Mouse (Mus musculus) gastrocnemius, postnatal 4 days (tissue): ENCODE results near the gene Spout1. TPM values are rescaled to one million over a fixed set of nuclear protein-coding genes. Genes with fewer than 3 reads are reported as not detected.

ENCODE experiments used
- DNase-seq, 2 experiments: peaks; one replicate each; pipeline ENCODE4 v3.0.0; 2021 to 2022; ENCODE audit warnings: low spot score in 2 of 2, mixed read lengths in 2 of 2
- long read RNA-seq, 2 experiments: library from polyadenylated mRNA; stranded (forward); transcript quantifications; one replicate each; pipeline ENCODE4 v2.0.0; 2021
- total RNA-seq, 2 experiments: library from RNA; stranded (reverse); gene quantifications; 2 replicates each; pipeline ENCODE4 v1.2.3; 2021

Spout1 gene
- 10 to 100 TPM; 11.9 to 13.6 TPM for total RNA-seq
- long read RNA-seq, experiment 1, transcript Spout1-201 (12 exons, 1,805 nt) = major isoform, 10 of 18 reads
- long read RNA-seq, experiment 1, partial matches to known transcripts = 2 of 18 reads
- long read RNA-seq, experiment 1, other reads (novel, unspliced or antisense) = 4 of 18 reads
- long read RNA-seq, experiment 2, transcript Spout1-201 (12 exons, 1,805 nt) = major isoform, 11 of 17 reads
- long read RNA-seq, experiment 2, partial matches to known transcripts = 1 of 17 reads
- long read RNA-seq, experiment 2, other reads (novel, unspliced or antisense) = 2 of 17 reads

- DNase-seq = peak; percentile 93 to 96
Measured at GRCm38 (mm10) chr2:30177700-30178675, at the start of gene Spout1. TSS of gene Spout1 (minus strand) at chr2:30178459.

GRCm38 (mm10) chr2:30216293-30216692 lies 38.0 kb upstream of the Spout1 start:
- DNase-seq = no peak

- no peak for DNase-seq
Measured at GRCm38 (mm10) chr2:30215493-30215892, 37.2 kb upstream of the Spout1 start.

GRCm38 (mm10) chr2:30214745-30215144 lies 36.5 kb upstream of the Spout1 start:
- no peak for DNase-seq

GRCm38 (mm10) chr2:30212951-30213350 lies 34.7 kb upstream of the Spout1 start:
- DNase-seq = no peak

- no peak for DNase-seq
Measured at GRCm38 (mm10) chr2:30212169-30212545, 33.9 kb upstream of the Spout1 start.

- DNase-seq = no peak
Measured at GRCm38 (mm10) chr2:30211408-30212168, 33.3 kb upstream of the Spout1 start.

- DNase-seq = no peak
Measured at GRCm38 (mm10) chr2:30207886-30208285, 29.6 kb upstream of the Spout1 start.

GRCm38 (mm10) chr2:30207401-30207800 lies 29.1 kb upstream of the Spout1 start:
- no peak for DNase-seq

GRCm38 (mm10) chr2:30205629-30206357 lies 27.5 kb upstream of the Spout1 start, which contains the start of gene Kyat1:
TSS of gene Kyat1 (minus strand) at chr2:30205847.
- DNase-seq = peak; percentile 78 to 94

GRCm38 (mm10) chr2:30205255-30205628 lies 27.0 kb upstream of the Spout1 start:
- DNase-seq = no peak

GRCm38 (mm10) chr2:30203439-30203838 lies 25.2 kb upstream of the Spout1 start:
- DNase-seq = no peak

- no peak for DNase-seq
Measured at GRCm38 (mm10) chr2:30200388-30200925, 22.2 kb upstream of the Spout1 start.

GRCm38 (mm10) chr2:30199984-30200383 lies 21.7 kb upstream of the Spout1 start:
- DNase-seq = no peak

- no peak for DNase-seq
Measured at GRCm38 (mm10) chr2:30198021-30198420, 19.8 kb upstream of the Spout1 start.

- no peak for DNase-seq
Measured at GRCm38 (mm10) chr2:30194656-30195055, 16.4 kb upstream of the Spout1 start.

- no peak for DNase-seq
Measured at GRCm38 (mm10) chr2:30191790-30192580, 13.7 kb upstream of the Spout1 start.

- DNase-seq = no peak
Measured at GRCm38 (mm10) chr2:30185681-30186080, 7.4 kb upstream of the Spout1 start.

GRCm38 (mm10) chr2:30185276-30185675 lies 7.0 kb upstream of the Spout1 start:
- DNase-seq = no peak

- no peak for DNase-seq
Measured at GRCm38 (mm10) chr2:30183721-30184120, 5.5 kb upstream of the Spout1 start.
